Mouse (Mus musculus): ENCODE measurements around the gene Nr2c1. TPM values are rescaled to one million over a fixed set of nuclear protein-coding genes. Genes with fewer than 3 reads are reported as not detected.

Gene Nr2c1
- polyA plus RNA-seq, 1 experiment = 0.67 TPM

DNA sequence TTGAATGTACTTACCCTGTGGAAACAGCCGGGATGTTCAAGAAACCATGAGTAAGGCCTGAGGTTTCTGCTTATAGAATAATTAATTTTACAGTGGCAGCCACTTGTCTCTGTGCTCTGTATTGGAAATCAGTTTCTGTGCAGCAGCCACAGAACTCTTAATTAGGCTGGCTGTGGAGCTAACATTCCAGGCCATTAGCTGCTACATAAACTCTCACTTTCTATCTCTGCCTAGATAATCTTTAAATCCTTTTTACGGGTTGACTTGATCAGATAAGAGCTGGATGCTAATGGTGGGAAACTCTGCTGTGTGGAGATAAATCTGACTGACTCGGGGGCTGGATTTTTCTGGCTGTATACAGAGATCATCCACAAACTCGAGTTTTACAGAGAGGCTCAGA lies 35.4 kb downstream of the Nr2c1 start:
- TF ChIP-seq GATA1 (IDR thresholded peaks at IDR 0.05; ENCODE audit: borderline replicate concordance, low read length) = no peak
- TF ChIP-seq FLI1 (IDR thresholded peaks at IDR 0.05; ENCODE audit: low read length) = no peak
- Histone ChIP-seq H3K4me1 (peaks cover 26% of the 10 kb centered on the region), H3K27me3 (replicated peaks) (no peaks in the 10 kb centered on the region), H3K4me3 (replicated peaks) (no peak overlapping the region), H3K9me3 (no peaks in the 10 kb centered on the region), H3K36me3 (replicated peaks; ENCODE audit: low read length) (peaks cover 46% of the 10 kb centered on the region)

DNA sequence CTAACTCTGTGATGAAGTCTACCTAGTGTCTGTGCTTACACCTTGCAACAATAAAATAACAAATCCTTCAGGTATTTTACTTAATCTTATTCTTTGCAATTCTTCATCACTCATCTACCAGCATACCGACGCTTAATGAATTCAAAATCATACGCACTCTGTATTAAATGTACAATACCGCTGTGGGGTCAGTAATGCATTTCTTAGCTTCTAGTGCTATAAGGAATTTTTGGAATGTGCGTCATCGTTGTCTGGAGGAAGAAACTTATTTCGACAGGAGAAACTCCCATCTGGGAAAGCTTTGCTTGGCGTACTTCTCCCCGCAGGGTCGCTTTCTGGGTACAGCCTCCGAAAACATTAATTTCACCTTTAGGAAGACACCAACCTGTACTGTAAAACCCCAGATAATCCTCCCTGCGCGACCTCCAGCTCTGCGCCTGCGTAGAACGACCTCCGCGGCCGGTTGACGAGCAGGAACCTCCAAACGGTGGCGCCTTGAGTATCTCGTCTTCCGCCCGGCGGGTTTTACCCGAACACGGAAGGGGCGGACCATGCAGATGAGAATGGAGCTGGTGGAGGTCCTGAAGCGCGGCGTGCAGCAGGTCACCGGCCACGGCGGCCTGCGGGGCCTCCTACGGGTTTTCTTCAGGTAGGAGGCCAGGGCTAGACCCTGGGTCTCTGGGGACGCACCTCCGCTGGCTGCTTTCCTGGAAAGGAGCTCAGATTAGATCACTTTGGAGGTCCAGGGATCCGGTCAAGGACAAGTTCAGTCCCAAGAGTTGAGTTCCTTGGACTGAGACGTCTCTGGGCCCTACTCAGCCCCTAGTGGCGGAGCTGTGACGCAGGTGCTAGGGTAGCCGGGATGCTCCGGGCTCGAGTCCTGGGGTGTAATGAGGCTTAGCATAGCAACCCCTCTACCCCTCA lies 50.9 kb downstream of the Nr2c1 start, which contains the start of gene Ndufa12:
Ndufa12 (plus strand) TSS at position 239 of the 924 bp plus-strand sequence.
- TF ChIP-seq FLI1 (IDR thresholded peaks at IDR 0.05; ENCODE audit: low read length) (no peak), GATA1 (IDR thresholded peaks at IDR 0.05; ENCODE audit: borderline replicate concordance, low read length) (no peak)
- H3K4me3 ChIP-seq (replicated peaks) = peak within 1 kb of the TSS; percentile 91
- peaks cover 14% of the 10 kb centered on the region for H3K4me1 ChIP-seq
- no peaks in the 10 kb centered on the region for H3K9me3 ChIP-seq
- peaks cover 33% of the 10 kb centered on the region for H3K36me3 ChIP-seq (replicated peaks; ENCODE audit: low read length)
- no peaks in the 10 kb centered on the region for H3K27me3 ChIP-seq (replicated peaks)

DNA sequence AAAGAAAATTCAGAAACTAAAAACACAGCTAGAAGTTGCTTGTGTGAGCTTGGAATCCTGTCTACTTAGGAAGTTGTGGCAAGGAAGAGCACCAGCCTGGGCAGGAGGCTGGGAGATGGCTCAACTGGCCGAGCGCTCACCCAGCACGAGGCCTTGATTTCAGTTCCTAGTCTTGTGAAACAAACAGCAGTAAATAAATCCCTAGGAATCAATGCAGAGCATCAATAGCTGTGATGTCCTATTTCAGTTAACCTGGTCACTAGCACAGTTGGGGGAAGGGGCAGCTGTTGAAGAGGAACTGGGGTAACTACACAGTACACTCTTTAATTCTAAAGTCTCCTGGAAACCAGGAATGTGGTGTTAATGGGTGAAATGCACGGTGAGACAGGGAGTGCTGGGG lies 57.1 kb downstream of the Nr2c1 start:
- H3K4me3 ChIP-seq (replicated peaks) = no peak overlapping the region
- no peak for TF ChIP-seq FLI1 (IDR thresholded peaks at IDR 0.05; ENCODE audit: low read length)
- TF ChIP-seq GATA1 (IDR thresholded peaks at IDR 0.05; ENCODE audit: borderline replicate concordance, low read length) = no peak
- no peaks in the 10 kb centered on the region for H3K27me3 ChIP-seq (replicated peaks)
- peaks cover 75% of the 10 kb centered on the region for H3K36me3 ChIP-seq (replicated peaks; ENCODE audit: low read length)
- H3K9me3 ChIP-seq = no peaks in the 10 kb centered on the region
- H3K4me1 ChIP-seq = no peaks in the 10 kb centered on the region; the same call in 1 of the 2 replicates

DNA sequence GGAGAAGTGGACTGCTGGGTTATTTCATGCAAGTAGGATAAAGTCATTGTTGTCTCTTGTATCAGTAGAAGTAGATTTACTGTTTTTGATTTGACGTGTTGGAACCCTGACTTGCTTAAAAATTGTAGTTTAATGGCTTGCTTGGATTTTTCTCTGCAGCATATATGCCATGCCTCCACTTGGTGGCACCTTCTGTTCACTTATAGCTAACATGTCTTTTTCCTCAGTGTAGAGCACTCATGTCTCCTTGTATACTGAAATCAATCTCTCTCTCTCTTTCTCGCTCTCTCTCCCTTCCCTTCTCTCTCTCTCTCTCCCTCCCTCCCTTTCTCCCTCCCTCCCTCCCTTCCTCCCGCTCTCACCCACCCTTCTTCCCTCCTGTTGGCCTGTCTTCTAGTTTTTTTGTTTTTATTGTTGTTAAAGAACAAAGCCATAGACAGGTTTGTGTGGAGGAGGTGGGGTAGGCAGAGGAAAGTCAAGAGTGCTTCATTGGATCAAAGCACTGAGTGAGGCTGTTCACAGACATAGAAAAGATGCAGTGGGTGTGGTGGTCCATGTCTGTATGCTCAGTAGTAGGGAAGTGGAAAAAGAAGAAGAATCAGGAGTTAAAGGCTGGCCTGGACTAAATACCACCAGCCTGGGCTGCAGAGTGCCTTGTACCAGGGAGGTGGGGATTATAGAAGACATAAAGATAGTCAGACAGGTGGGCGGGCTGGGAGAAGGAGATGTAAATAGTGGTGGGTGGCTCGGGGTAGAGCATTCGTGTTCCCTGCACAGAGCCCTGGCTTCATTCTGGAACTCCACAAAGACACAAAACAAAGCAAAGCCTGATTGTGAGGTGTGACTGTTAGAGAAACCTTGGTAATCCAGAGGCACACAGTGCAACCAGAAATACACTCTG lies 63.1 kb downstream of the Nr2c1 start:
- no peak for TF ChIP-seq FLI1 (IDR thresholded peaks at IDR 0.05; ENCODE audit: low read length)
- TF ChIP-seq GATA1 (IDR thresholded peaks at IDR 0.05; ENCODE audit: borderline replicate concordance, low read length) = no peak
- H3K9me3 ChIP-seq = no peaks in the 10 kb centered on the region
- no peaks in the 10 kb centered on the region for H3K27me3 ChIP-seq (replicated peaks)
- H3K4me3 ChIP-seq (replicated peaks) = no peak overlapping the region
- H3K36me3 ChIP-seq (replicated peaks; ENCODE audit: low read length) = peaks cover 68% of the 10 kb centered on the region
- H3K4me1 ChIP-seq = peaks cover 9% of the 10 kb centered on the region

DNA sequence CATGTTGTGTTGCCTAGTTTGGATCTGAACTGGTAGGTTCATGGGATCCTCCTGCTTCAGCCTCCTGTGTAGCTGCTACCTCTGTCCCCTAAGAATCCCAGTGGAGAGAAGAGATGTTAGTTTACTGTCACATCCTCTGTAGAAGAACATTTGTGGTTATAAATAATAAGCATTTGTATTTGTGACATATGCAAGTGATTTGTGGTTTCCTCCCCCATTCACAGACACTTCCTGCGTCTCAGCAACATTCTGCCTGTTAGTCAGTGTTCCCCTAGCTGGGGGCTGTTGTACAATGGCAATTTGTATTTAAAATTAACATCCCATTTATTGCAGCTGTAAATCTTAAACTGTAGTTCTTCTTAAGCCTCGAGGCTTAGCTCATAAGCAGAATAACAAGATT lies 63.9 kb downstream of the Nr2c1 start:
- Histone ChIP-seq H3K4me1 (peaks cover 16% of the 10 kb centered on the region), H3K4me3 (replicated peaks) (no peak overlapping the region), H3K27me3 (replicated peaks) (no peaks in the 10 kb centered on the region), H3K36me3 (replicated peaks; ENCODE audit: low read length) (peaks cover 60% of the 10 kb centered on the region), H3K9me3 (no peaks in the 10 kb centered on the region)
- no peak for TF ChIP-seq GATA1 (IDR thresholded peaks at IDR 0.05; ENCODE audit: borderline replicate concordance, low read length)

DNA sequence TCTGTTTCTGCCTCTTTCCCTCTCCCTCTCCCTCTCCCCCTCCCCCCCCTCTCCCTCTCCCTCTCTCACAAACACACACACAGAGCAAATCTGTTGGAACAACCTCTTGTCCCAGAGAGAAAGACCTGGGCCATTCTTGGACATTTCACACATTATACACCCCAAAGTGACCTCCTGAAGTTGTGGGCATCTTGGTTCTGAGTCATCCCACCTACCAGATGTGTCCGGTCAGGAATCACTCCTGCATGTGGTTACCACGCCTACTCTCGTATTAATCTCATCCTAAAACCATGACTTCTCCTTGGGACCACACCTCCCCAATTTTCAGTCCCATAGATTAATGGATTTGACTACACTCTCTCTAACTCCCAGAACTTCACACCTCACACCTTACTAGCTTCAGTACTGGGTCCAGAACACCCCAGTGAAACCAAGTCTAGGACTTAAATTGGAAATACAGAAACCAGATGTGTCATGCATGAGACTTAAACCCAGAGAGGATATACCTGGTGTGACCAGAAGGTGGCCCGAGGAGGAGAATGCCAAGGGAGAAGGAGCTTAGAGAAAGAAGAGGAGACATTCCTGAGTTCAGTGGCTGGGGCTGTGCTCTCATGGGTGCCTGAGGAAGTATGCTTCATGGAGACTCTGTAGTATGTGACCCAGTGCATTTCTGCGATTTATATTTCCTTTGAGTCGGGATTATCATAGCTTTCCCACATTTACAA lies 77.4 kb downstream of the Nr2c1 start:
- Histone ChIP-seq H3K4me1 (no peaks in the 10 kb centered on the region), H3K36me3 (replicated peaks; ENCODE audit: low read length) (peaks cover 11% of the 10 kb centered on the region), H3K4me3 (replicated peaks) (no peak overlapping the region), H3K27me3 (replicated peaks) (peaks cover 2% of the 10 kb centered on the region), H3K9me3 (0 out of 2 replicates have a peak, but pooled peaks cover 4% of the 10 kb centered on the region)
- TF ChIP-seq GATA1 (IDR thresholded peaks at IDR 0.05; ENCODE audit: borderline replicate concordance, low read length) (no peak), FLI1 (IDR thresholded peaks at IDR 0.05; ENCODE audit: low read length) (no peak)

DNA sequence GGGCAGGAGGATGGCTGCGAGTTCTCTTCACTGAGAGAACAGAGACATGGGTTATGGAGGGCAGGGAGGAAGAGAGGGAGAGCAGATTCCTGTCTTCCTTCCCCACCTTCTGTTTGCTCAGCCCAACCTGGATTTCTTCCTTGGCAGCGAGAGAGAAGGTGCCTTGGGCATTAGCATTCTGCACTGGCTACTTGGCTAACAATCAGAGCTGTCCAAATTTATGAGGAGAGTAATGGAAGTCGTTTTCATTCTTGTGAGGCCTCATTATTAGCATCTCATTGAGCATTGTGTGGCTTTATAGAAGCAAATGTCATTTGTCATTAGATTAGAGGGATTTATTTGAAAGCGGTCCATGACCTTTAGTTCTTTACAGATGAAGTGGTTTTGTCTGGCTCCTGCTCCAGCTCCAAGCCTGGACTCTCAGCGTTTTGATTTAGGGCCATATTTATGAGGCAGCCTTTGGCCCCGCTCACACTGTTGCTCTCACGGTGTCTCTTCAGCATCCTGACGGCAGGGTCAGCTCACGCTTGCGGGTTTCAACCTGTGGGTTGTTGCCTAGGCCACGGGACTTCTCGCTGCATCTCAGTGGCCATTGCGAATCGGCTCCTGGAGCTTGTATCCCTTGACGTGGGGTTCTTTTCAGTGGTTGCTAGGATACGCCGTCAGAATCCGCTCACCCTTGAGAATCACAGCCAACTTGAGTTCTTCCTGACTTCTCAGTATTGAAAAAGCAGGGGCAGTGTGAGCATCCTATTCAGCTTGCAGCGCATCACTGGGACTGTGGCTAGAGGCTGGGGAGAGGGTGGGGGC lies 82.6 kb downstream of the Nr2c1 start:
- TF ChIP-seq FLI1 (IDR thresholded peaks at IDR 0.05; ENCODE audit: low read length) = no peak
- TF ChIP-seq GATA1 (IDR thresholded peaks at IDR 0.05; ENCODE audit: borderline replicate concordance, low read length) = no peak
- Histone ChIP-seq H3K4me3 (replicated peaks) (no peak overlapping the region), H3K9me3 (peaks cover 15% of the 10 kb centered on the region), H3K4me1 (no peaks in the 10 kb centered on the region), H3K27me3 (replicated peaks) (peaks cover 3% of the 10 kb centered on the region), H3K36me3 (replicated peaks; ENCODE audit: low read length) (no peaks in the 10 kb centered on the region)

DNA sequence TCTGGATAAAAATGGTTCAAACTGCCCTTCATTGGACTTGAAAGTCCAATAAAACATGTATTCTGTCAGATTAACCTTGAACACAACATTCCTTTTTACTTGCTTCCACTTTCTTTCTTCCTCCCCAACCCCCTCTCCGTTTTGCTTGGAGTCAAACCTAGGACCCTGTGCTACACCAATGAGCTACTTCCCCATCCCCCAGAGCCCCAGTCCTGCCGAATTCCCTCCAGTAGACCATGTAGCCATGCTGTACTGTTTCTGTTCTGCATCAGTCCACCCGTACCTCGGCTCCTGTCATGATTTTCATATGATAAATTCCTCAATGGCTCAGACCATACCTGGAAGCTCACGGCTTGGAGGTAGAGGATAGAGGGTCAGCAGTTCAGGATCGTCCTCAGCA lies 83.2 kb downstream of the Nr2c1 start:
- Histone ChIP-seq H3K9me3 (peaks cover 15% of the 10 kb centered on the region), H3K27me3 (replicated peaks) (peaks cover 3% of the 10 kb centered on the region), H3K4me3 (replicated peaks) (no peak overlapping the region), H3K4me1 (no peaks in the 10 kb centered on the region), H3K36me3 (replicated peaks; ENCODE audit: low read length) (no peaks in the 10 kb centered on the region)
- no peak for TF ChIP-seq GATA1 (IDR thresholded peaks at IDR 0.05; ENCODE audit: borderline replicate concordance, low read length)
- TF ChIP-seq FLI1 (IDR thresholded peaks at IDR 0.05; ENCODE audit: low read length) = no peak
